Mouse (Mus musculus): Measurements from ENCODE around the gene Arsk.

Arsk gene

GRCm38 (mm10) chr13:76042455-76042854, 56.0 kb downstream of the Arsk start:
- in situ Hi-C loops (cut with MboI, MseI) = no loop called here

- in situ Hi-C loops (cut with MboI, MseI) = loop anchor here in 1 of 2 experiments (10.0 kb wide), 1 partner anchor 70 kb away; the partner anchor contains the start of genes Arsk and Ttc37
Observed at GRCm38 (mm10) chr13:76024588-76024987, 73.9 kb downstream of the Arsk start.

GRCm38 (mm10) chr13:76021782-76022181, 76.7 kb downstream of the Arsk start:
- in situ Hi-C loops (cut with MboI, MseI) = loop anchor here in 1 of 2 experiments (10.0 kb wide), 1 partner anchor 73 kb away; the partner anchor contains the start of genes Arsk and Ttc37

DNA sequence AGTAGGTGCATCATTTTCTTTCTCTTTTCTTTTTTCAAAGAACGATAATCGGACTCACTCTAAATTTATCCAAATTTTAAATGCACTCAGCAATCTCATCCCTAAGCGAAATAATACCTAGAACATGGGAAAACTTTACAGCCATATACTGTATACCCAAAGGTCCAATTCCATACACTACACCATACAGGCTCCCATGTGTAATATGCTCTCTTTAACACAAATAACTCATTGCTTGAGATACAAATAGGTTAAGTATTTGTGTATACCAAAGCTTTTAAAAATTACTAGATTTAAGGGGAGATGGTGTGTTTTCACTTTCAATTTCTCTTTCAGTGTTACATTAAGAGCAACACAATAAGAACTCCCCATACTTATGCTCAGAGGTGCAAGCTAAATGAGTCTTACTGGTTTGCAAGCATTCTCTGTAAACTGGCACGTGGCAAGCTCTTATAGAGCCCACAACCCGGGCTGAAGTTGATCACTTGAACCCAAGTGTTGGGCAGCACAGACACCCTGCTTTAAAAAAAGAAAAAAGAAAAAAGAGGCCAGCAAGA, 79.5 kb downstream of the Arsk start:
- in situ Hi-C loops (cut with MboI, MseI) = loop anchor here in 1 of 2 experiments (5.0 kb wide), 1 partner anchor 43 kb away; no protein-coding TSS in a partner anchor

DNA sequence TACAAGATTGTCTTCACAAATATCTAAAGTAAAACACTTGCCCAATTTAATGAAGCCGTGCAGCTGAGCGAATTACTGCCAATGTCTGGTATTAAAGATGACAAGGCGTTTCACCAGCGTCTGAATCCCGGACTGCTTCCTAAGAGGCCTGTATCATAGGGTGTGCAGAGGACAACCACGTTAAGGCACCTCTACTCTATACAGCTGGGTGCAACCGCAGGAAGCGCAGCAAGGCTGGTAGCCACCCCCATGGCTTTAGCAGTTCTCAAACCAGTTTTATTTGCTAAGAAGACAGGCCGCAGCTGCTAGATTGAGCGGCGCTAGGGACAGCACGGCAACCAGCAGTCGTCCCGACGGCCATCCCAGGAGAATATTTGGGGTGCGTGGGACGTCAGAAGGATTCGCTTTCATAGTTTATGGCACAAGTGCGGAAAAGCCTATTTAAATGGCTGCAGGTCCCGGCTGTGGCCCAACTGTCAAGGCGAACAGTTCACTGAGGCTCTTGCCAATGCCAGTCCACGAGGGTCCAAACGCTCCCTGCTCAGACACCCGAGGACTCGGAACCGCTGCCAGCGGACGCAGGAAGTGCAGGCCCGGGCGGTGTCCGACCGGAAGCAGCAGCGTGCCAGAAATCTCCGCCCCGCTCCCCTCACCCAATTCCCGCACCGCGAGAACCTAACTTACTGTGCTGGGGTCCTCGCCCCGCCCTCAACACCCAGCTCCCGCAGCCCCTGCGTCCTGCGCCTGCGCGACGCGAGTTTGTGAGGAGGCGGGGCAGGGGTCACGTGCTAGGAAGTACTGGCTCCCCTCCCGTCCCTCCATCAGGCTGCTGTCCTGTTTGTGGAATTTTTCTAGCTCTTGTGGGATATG, 80.3 kb downstream of the Arsk start, which contains the start of gene Rfesd:
Gene Rfesd (minus strand): TSS at position 746 of the 870 bp plus-strand sequence.
- in situ Hi-C loops (cut with MboI, MseI) = loop anchor here in 1 of 2 experiments (5.0 kb wide), 1 partner anchor 44 kb away; no protein-coding TSS in a partner anchor

DNA sequence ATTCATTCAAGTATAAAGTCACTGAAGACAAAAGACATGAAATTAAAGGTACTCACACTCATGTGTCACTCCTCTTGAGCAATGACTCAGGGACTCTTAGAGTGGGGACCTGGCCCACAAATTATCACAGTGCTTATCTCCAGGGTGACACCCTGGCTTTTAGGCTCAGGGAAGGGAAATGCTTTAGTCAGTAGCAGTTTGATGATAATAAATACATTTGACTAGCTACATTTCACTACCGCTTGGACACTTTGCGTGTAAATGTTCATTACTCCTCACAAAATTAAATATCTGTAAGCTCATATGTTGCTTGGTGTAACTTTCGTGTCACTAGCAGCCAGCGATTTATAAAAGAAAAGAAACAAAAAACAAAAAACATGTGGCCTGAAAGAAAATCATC, 81.0 kb downstream of the Arsk start:
- in situ Hi-C loops (cut with MboI, MseI) = loop anchor here in 1 of 2 experiments (5.0 kb wide), 1 partner anchor 45 kb away; no protein-coding TSS in a partner anchor

- in situ Hi-C loops (cut with MboI, MseI) = no loop called here
Observed at GRCm38 (mm10) chr13:76014511-76014910, 83.9 kb downstream of the Arsk start.

Data from T-helper 17 cell (primary cell).